Mouse (Mus musculus) heart, postnatal 25 days (tissue): ENCODE data around the gene Hap1. TPM values are rescaled to one million over a fixed set of nuclear protein-coding genes. Genes with fewer than 3 reads are reported as not detected.

Source experiments
- total RNA-seq, 2 experiments: library from RNA; stranded (reverse); gene quantifications; 2 replicates each; pipeline ENCODE4 v1.2.3; 2021

Gene Hap1
- total RNA-seq, 2 experiments from 2014 or later = 0.83 to 1.2 TPM

Other genes with a start within 250 kb of the Hap1 start
- gene Krt13, start 234.6 kb downstream of the Hap1 start, total RNA-seq = not detected
- gene Krt15, start 220.2 kb downstream of the Hap1 start, total RNA-seq = not detected
- 10 to 100 TPM in 1 of 2 experiments, 1 to 10 TPM in 1; 9.8 to 16.4 TPM for gene Krt19, start 207.5 kb downstream of the Hap1 start, total RNA-seq
- gene Krt9, start 162.9 kb downstream of the Hap1 start, total RNA-seq = not detected
- under 1 TPM; 0.73 to 0.78 TPM for gene Krt14, start 148.6 kb downstream of the Hap1 start, total RNA-seq
- not detected for gene Krt16, start 107.2 kb downstream of the Hap1 start, total RNA-seq
- not detected for gene Krt17, start 95.1 kb downstream of the Hap1 start, total RNA-seq
- gene Krt42, start 86.3 kb downstream of the Hap1 start, total RNA-seq = not detected
- 1,000 to 10,000 TPM; 1,459 to 1,550 TPM for gene Eif1, start 36.2 kb downstream of the Hap1 start, total RNA-seq
- gene Gast, start 21.7 kb downstream of the Hap1 start, total RNA-seq = not detected
- 100 to 1,000 TPM; 239 to 247 TPM for gene Jup, start 41.6 kb upstream of the Hap1 start, total RNA-seq
- 10 to 100 TPM; 15.4 to 15.8 TPM for gene P3h4, start 58.7 kb upstream of the Hap1 start, total RNA-seq
- gene Fkbp10, start 59.6 kb upstream of the Hap1 start, total RNA-seq = 10 to 100 TPM; 12.2 to 14.4 TPM
- 10 to 100 TPM; 30.2 to 33.3 TPM for gene Nt5c3b, start 85.7 kb upstream of the Hap1 start, total RNA-seq
- gene Klhl10, start 85.8 kb upstream of the Hap1 start, total RNA-seq = under 1 TPM; 0.88 to 0.92 TPM
- gene Klhl11, start 116.6 kb upstream of the Hap1 start, total RNA-seq = 1 to 10 TPM; 7.9 to 9.0 TPM
- gene Acly, start 171.9 kb upstream of the Hap1 start, total RNA-seq = 10 to 100 TPM; 31.6 to 41.6 TPM
- gene Ttc25, start 189.5 kb upstream of the Hap1 start, total RNA-seq = under 1 TPM; 0.20 to 0.31 TPM
- gene Cnp, start 218.8 kb upstream of the Hap1 start, total RNA-seq = 1 to 10 TPM; 5.4 to 7.3 TPM